Mouse (Mus musculus): Measurements from ENCODE around the gene 1700013G24Rik. TPM values are rescaled to one million over a fixed set of nuclear protein-coding genes. Genes with fewer than 3 reads are reported as not detected.

Gene 1700013G24Rik
- polyA plus RNA-seq, 2 experiments, result not detected

- ATAC-seq (ENCODE audit: insufficient read depth) (no peak), DNase-seq (ENCODE audit: low read depth in 3 of 3, low spot score in 3 of 3) (no peak)
- Histone ChIP-seq H3K9me3 (ENCODE audit: control insufficient read depth, low read length) (no peaks in the 10 kb centered on the region), H3K27me3 (ENCODE audit: control insufficient read depth, insufficient read depth, low read length) (no peaks in the 10 kb centered on the region), H3K4me1 (replicated peaks; ENCODE audit: control insufficient read depth in 2 of 2, insufficient read depth in 2 of 2, low read length in 1 of 2) (peaks cover 21 to 51% of the 10 kb centered on the region in 2 experiments), H3K4me2 (ENCODE audit: low read depth) (no peak overlapping the region), H3K27ac (no peak overlapping the region), H3K4me3 (ENCODE audit: insufficient read depth in 1 of 2, low read depth in 2 of 2, low read length in 2 of 2) (no peak overlapping the region), H3K9ac (replicated peaks) (no peak overlapping the region), H3K36me3 (replicated peaks; ENCODE audit: control insufficient read depth, insufficient read depth, low read depth) (no peaks in the 10 kb centered on the region)
- TF ChIP-seq CTCF (IDR thresholded peaks at IDR 0.05; ENCODE audit: low read depth) (no peak), EP300 (IDR thresholded peaks at IDR 0.05; ENCODE audit: low read depth) (no peak)
- 67% methylated on average over 7 of the region's 7 CpGs for WGBS (ENCODE audit: insufficient replicate concordance)
Observed at GRCm38 (mm10) chr4:137484586-137484985, 31.5 kb downstream of the 1700013G24Rik start.

GRCm38 (mm10) chr4:137485258-137485960, 32.3 kb downstream of the 1700013G24Rik start:
- Histone ChIP-seq H3K27me3 (ENCODE audit: control insufficient read depth, insufficient read depth, low read length) (no peaks in the 10 kb centered on the region), H3K36me3 (replicated peaks; ENCODE audit: control insufficient read depth, insufficient read depth, low read depth) (no peaks in the 10 kb centered on the region), H3K4me1 (replicated peaks; ENCODE audit: control insufficient read depth in 2 of 2, insufficient read depth in 2 of 2, low read length in 1 of 2) (peaks cover 21 to 55% of the 10 kb centered on the region in 2 experiments), H3K9ac (replicated peaks) (no peak overlapping the region), H3K4me3 (ENCODE audit: insufficient read depth in 1 of 2, low read depth in 2 of 2, low read length in 2 of 2) (no peak overlapping the region), H3K9me3 (ENCODE audit: control insufficient read depth, low read length) (no peaks in the 10 kb centered on the region), H3K27ac (no peak overlapping the region), H3K4me2 (ENCODE audit: low read depth) (no peak overlapping the region)
- TF ChIP-seq EP300 (IDR thresholded peaks at IDR 0.05; ENCODE audit: low read depth) (no peak), CTCF (IDR thresholded peaks at IDR 0.05; ENCODE audit: low read depth) (no peak)
- WGBS (ENCODE audit: insufficient replicate concordance), result 53% methylated on average over 14 of the region's 14 CpGs
- DNase-seq (ENCODE audit: low read depth in 3 of 3, low spot score in 3 of 3) (no peak), ATAC-seq (ENCODE audit: insufficient read depth) (no peak)

GRCm38 (mm10) chr4:137486081-137487014, 33.3 kb downstream of the 1700013G24Rik start:
- Histone ChIP-seq H3K36me3 (replicated peaks; ENCODE audit: control insufficient read depth, insufficient read depth, low read depth) (no peaks in the 10 kb centered on the region), H3K4me3 (ENCODE audit: insufficient read depth in 1 of 2, low read depth in 2 of 2, low read length in 2 of 2) (no peak overlapping the region), H3K27ac (no peak overlapping the region), H3K27me3 (ENCODE audit: control insufficient read depth, insufficient read depth, low read length) (no peaks in the 10 kb centered on the region), H3K4me2 (ENCODE audit: low read depth) (no peak overlapping the region), H3K4me1 (replicated peaks; ENCODE audit: control insufficient read depth in 2 of 2, insufficient read depth in 2 of 2, low read length in 1 of 2) (peaks cover 21 to 53% of the 10 kb centered on the region in 2 experiments), H3K9me3 (ENCODE audit: control insufficient read depth, low read length) (no peaks in the 10 kb centered on the region), H3K9ac (replicated peaks) (no peak overlapping the region)
- DNase-seq (ENCODE audit: low read depth in 3 of 3, low spot score in 3 of 3), result no peak
- TF ChIP-seq EP300 (IDR thresholded peaks at IDR 0.05; ENCODE audit: low read depth), result no peak
- no peak for TF ChIP-seq CTCF (IDR thresholded peaks at IDR 0.05; ENCODE audit: low read depth)
- 61% methylated on average over 20 of the region's 20 CpGs for WGBS (ENCODE audit: insufficient replicate concordance)
- no peak for ATAC-seq (ENCODE audit: insufficient read depth)

- H3K9me3 ChIP-seq (ENCODE audit: control insufficient read depth, low read length), result no peaks in the 10 kb centered on the region
- peaks cover 21 to 53% of the 10 kb centered on the region in 2 experiments for H3K4me1 ChIP-seq (replicated peaks; ENCODE audit: control insufficient read depth in 2 of 2, insufficient read depth in 2 of 2, low read length in 1 of 2)
- WGBS (ENCODE audit: insufficient replicate concordance), result 17% methylated on average over 10 of the region's 10 CpGs
- ATAC-seq (ENCODE audit: insufficient read depth), result peak; percentile 51
- H3K36me3 ChIP-seq (replicated peaks; ENCODE audit: control insufficient read depth, insufficient read depth, low read depth), result no peaks in the 10 kb centered on the region
- H3K4me2 ChIP-seq (ENCODE audit: low read depth), result peak overlapping the region; percentile 32
- H3K27me3 ChIP-seq (ENCODE audit: control insufficient read depth, insufficient read depth, low read length), result no peaks in the 10 kb centered on the region
- no peak overlapping the region; the same call in 1 of the 2 replicates for H3K9ac ChIP-seq (replicated peaks)
- no peak overlapping the region for H3K27ac ChIP-seq
- no peak for TF ChIP-seq EP300 (IDR thresholded peaks at IDR 0.05; ENCODE audit: low read depth)
- TF ChIP-seq CTCF (IDR thresholded peaks at IDR 0.05; ENCODE audit: low read depth), result no peak
- H3K4me3 ChIP-seq (ENCODE audit: insufficient read depth in 1 of 2, low read depth in 2 of 2, low read length in 2 of 2), result no peak overlapping the region
- DNase-seq (ENCODE audit: low read depth in 3 of 3, low spot score in 3 of 3), result peak in 1 of 3 experiments; percentile 20
Observed at GRCm38 (mm10) chr4:137487286-137488000, 34.4 kb downstream of the 1700013G24Rik start.
